Mouse (Mus musculus): ENCODE results near the gene Rtf2.

DNA sequence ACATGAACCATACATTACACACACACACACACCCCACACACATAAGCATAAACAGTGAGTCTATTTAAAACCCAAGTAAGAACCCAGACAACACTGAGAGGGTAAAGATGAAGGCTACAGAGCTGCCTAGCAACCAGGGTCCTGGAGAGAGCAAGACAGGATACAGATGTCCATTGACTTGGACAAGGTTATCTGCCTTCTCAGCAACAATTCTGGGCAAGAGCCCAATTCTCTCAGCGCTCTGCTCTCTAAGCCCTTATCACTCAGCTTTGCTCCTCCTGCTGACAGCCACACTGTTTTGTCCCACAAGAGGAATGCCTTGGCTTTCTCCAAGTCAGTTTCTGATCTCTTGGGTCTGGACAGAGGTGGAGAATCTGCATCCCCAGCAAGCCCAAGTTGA lies 9.7 kb upstream of the Rtf2 start:
- TF ChIP-seq SRF (IDR thresholded peaks at IDR 0.05; ENCODE audit: control insufficient read depth, insufficient read length, low read depth), result no peak
- no peak for TF ChIP-seq POLR2A (IDR thresholded peaks at IDR 0.05; ENCODE audit: insufficient read length, low read depth)
- TF ChIP-seq E2F4 (IDR thresholded peaks at IDR 0.05; ENCODE audit: insufficient read depth), result no peak
- no peak for TF ChIP-seq CEBPB (IDR thresholded peaks at IDR 0.05; ENCODE audit: insufficient read depth, poor library complexity, severe bottlenecking)
- TF ChIP-seq USF1 (IDR thresholded peaks at IDR 0.05; ENCODE audit: low read depth), result no peak
- no peak for TF ChIP-seq TCF12 (IDR thresholded peaks at IDR 0.05; ENCODE audit: insufficient read depth, poor library complexity, severe bottlenecking)
- TF ChIP-seq MAX (IDR thresholded peaks at IDR 0.05; ENCODE audit: low read depth), result no peak
- no peak for TF ChIP-seq MYOG (IDR thresholded peaks at IDR 0.05; ENCODE audit: control insufficient read depth in 1 of 3, insufficient read depth in 1 of 3, insufficient read length in 2 of 3, low read depth in 2 of 3)
- no peak for TF ChIP-seq POLR2AphosphoS2 (IDR thresholded peaks at IDR 0.05; ENCODE audit: insufficient read length, low read depth)
- no peak for TF ChIP-seq TCF3 (IDR thresholded peaks at IDR 0.05; ENCODE audit: insufficient read length, low read depth)

Measured in myocyte (in vitro differentiated cells).